Mouse (Mus musculus): ENCODE measurements at regions not wholly inside any gene's neighbourhood (a gene's known extent, or its start where the extent isn't known, plus 50 kb on each side); places are given as distances from the start of the nearest gene placed in this dataset.

- ATAC-seq (ENCODE audit: poor library complexity, severe bottlenecking), result no peak
Measured at GRCm38 (mm10) chr10:21446641-21447040, 69.5 kb downstream of the Aldh8a1 start.

GRCm38 (mm10) chr10:21448132-21448531, 71.0 kb downstream of the Aldh8a1 start:
- 0 out of 2 replicates have a peak, but pooled peaks have one; percentile 21 for ATAC-seq (ENCODE audit: poor library complexity, severe bottlenecking)

- no peak for ATAC-seq (ENCODE audit: poor library complexity, severe bottlenecking)
Measured at GRCm38 (mm10) chr10:21448942-21449341, 71.9 kb downstream of the Aldh8a1 start.

- no peak for ATAC-seq (ENCODE audit: poor library complexity, severe bottlenecking)
Measured at GRCm38 (mm10) chr10:21452611-21453010, 75.5 kb downstream of the Aldh8a1 start.

- no peak for ATAC-seq (ENCODE audit: poor library complexity, severe bottlenecking)
Measured at GRCm38 (mm10) chr10:21453527-21453926, 76.4 kb downstream of the Aldh8a1 start.

- ATAC-seq (ENCODE audit: poor library complexity, severe bottlenecking), result no peak
Measured at GRCm38 (mm10) chr10:21454153-21454552, 77.1 kb downstream of the Aldh8a1 start.

GRCm38 (mm10) chr10:21454757-21455156, 77.7 kb downstream of the Aldh8a1 start:
- ATAC-seq (ENCODE audit: poor library complexity, severe bottlenecking), result no peak

GRCm38 (mm10) chr10:21455863-21456262, 78.8 kb downstream of the Aldh8a1 start:
- no peak for ATAC-seq (ENCODE audit: poor library complexity, severe bottlenecking)

GRCm38 (mm10) chr10:21456359-21456758, 79.3 kb downstream of the Aldh8a1 start:
- no peak for ATAC-seq (ENCODE audit: poor library complexity, severe bottlenecking)

- ATAC-seq (ENCODE audit: poor library complexity, severe bottlenecking), result no peak
Measured at GRCm38 (mm10) chr10:21456991-21457390, 79.9 kb downstream of the Aldh8a1 start.

GRCm38 (mm10) chr10:21458608-21459007, 81.5 kb downstream of the Aldh8a1 start:
- ATAC-seq (ENCODE audit: poor library complexity, severe bottlenecking), result no peak

- no peak for ATAC-seq (ENCODE audit: poor library complexity, severe bottlenecking)
Measured at GRCm38 (mm10) chr10:21460062-21460461, 83.0 kb downstream of the Aldh8a1 start.

GRCm38 (mm10) chr10:21462915-21463314, 85.8 kb downstream of the Aldh8a1 start:
- ATAC-seq (ENCODE audit: poor library complexity, severe bottlenecking), result no peak

- peak; percentile 82 for ATAC-seq (ENCODE audit: poor library complexity, severe bottlenecking)
Measured at GRCm38 (mm10) chr10:21465362-21465761, 88.3 kb downstream of the Aldh8a1 start.

- no peak for ATAC-seq (ENCODE audit: poor library complexity, severe bottlenecking)
Measured at GRCm38 (mm10) chr10:21465806-21466377, 88.8 kb downstream of the Aldh8a1 start.

GRCm38 (mm10) chr10:21467425-21468085, 90.5 kb downstream of the Aldh8a1 start:
- ATAC-seq (ENCODE audit: poor library complexity, severe bottlenecking), result no peak

GRCm38 (mm10) chr10:21468421-21468820, 91.3 kb downstream of the Aldh8a1 start:
- ATAC-seq (ENCODE audit: poor library complexity, severe bottlenecking), result no peak

- no peak for ATAC-seq (ENCODE audit: poor library complexity, severe bottlenecking)
Measured at GRCm38 (mm10) chr10:21469961-21470360, 92.9 kb downstream of the Aldh8a1 start.

GRCm38 (mm10) chr10:21470589-21470988, 93.5 kb downstream of the Aldh8a1 start:
- no peak for ATAC-seq (ENCODE audit: poor library complexity, severe bottlenecking)

GRCm38 (mm10) chr10:21474242-21474641, 97.2 kb downstream of the Aldh8a1 start:
- no peak for ATAC-seq (ENCODE audit: poor library complexity, severe bottlenecking)

GRCm38 (mm10) chr10:21478004-21478403, 100.9 kb downstream of the Aldh8a1 start:
- ATAC-seq (ENCODE audit: poor library complexity, severe bottlenecking), result no peak

GRCm38 (mm10) chr10:21479403-21479802, 102.3 kb downstream of the Aldh8a1 start:
- ATAC-seq (ENCODE audit: poor library complexity, severe bottlenecking), result peak; percentile 73

- no peak for ATAC-seq (ENCODE audit: poor library complexity, severe bottlenecking)
Measured at GRCm38 (mm10) chr10:21481255-21481654, 104.2 kb downstream of the Aldh8a1 start.
